Mouse (Mus musculus) CD4-positive, CD25-positive, alpha-beta regulatory T cell, adult 4 months (primary cell): Measurements from ENCODE around the gene Atl3. TPM values are rescaled to one million over a fixed set of nuclear protein-coding genes. Genes with fewer than 3 reads are reported as not detected.

Experiments
- ATAC-seq: one replicate; pipeline ENCODE4 v1.8.0; 2017
- polyA plus RNA-seq, 2 experiments: library from polyadenylated mRNA; unstranded; fragments of 100-300 nt; shearing (Covaris generic); gene quantifications; one replicate each; pipeline ENCODE4 v1.2.1; 2017

Atl3 gene
- polyA plus RNA-seq, 2 experiments from 2014 or later: 20.8 to 22.4 TPM

DNA sequence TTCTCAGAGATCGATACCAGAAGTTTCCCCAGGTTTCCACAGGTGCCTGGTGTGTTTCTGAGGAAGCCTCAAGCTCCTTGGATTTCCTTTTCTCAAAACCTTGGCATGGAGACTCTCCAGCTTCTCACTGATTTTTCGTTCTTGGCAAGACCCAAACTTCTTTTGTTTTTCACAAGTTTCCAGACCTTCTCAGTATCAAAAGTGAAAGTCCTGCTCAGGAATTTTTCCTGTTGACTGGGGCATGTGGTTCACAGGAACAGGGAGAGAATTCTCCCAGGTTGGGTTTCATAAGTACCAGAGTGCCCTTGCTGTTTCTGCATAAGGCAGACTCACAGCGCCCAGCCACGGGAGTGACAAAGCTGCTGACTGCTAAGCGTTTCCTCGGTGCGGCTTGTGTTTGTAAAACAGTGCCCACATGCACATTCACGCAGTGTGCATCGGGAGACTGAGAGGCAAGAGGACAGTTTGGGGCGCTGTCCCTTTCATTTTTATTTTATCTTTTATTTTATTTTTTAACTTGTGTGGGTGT is 68.8 kb downstream of the Atl3 start:
- ATAC-seq: no peak

DNA sequence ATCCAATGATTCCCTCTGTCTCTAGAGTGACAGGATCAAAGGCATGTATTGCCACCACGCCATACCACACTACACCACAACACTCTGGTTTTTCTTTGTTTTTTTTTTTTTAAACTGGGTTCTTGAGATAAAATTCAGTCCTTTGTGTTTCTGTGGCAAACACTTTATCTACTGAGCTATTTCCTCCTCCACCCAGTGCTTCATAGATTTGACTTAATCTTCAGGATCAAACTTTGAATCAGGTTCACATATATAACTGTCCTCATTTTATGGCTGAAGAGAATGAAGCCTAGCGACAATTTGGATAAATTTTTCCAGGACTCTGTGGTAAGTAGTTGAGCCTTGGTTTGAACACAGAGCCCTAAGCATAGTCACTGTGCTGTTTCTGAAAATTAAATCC is 69.8 kb downstream of the Atl3 start:
- no peak for ATAC-seq

DNA sequence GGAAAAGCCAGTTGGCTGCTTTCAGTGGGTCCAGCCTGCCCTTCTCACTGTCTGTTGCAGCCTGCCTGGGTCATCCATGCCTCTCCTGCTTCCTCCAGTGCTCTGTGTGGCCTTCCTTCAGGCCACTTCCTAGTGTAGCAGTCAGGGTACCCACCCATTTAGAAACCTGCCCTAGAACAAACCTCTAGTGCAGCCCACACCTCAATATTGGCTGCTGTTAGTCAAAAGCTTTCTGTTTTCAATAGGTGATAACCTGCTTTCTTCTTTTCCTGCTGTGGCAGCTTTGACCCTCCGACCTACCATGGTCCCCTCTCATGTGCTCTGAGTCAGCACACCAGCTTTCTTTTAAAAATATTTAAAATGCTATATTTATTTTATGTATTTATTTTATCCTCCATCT is 70.6 kb downstream of the Atl3 start:
- no peak for ATAC-seq

DNA sequence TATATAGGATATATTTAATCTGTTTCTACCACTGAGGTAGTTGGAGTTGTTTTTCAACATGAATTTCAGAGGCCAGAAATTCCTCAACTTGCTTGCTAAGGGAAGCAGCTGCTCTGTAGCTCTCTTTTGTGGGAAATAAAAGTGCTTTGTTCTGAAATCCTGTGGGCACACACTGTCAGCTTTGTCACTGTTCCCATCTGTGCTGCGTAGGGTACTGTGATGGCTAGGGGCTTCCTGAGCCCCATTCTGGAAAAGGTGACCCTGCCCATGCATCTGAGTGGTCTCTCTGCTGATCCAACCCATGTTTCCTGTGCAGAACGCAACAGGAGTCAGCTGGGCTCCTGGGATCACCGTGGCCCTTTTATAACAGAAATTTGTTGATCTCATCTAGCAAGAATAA is 73.0 kb downstream of the Atl3 start:
- ATAC-seq: no peak

DNA sequence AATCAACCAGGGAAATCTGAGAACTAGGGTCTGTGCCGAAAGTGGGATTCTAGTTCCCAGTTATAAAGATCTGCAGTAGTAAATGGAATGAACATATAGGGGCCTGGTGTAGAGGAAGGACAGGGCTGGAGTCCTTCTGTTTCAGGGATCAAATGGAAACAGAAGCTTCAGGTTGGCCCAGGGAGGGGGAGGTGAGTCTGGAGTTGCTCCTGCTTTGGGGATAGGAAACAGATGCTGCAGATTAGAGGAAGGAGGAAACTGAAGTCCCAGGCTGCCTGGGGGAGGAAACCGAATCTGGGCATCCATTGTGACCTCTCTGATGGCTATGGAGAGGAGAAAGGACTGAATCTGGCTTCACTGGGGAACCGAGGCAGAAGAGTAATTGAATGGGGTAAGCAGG is 74.5 kb downstream of the Atl3 start:
- ATAC-seq: no peak

DNA sequence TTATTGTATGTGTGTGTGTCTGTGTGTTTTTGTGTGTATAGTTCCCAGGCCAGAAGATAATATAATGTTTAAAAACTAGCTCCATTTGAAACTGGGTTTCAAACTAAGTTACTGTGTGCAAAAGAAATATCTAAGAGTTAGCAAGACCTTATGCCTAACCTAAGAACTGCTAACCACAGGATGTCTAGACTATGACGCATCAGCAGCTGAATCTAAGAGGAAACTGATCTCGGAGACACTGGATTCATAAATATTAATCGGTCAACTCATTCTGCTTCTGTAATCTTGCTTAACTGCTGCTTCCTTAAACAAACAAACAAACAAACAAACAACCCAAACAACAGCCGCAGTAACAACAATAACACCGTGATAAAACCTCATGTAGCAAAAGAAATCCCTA is 75.8 kb downstream of the Atl3 start:
- peak; percentile 60 for ATAC-seq

DNA sequence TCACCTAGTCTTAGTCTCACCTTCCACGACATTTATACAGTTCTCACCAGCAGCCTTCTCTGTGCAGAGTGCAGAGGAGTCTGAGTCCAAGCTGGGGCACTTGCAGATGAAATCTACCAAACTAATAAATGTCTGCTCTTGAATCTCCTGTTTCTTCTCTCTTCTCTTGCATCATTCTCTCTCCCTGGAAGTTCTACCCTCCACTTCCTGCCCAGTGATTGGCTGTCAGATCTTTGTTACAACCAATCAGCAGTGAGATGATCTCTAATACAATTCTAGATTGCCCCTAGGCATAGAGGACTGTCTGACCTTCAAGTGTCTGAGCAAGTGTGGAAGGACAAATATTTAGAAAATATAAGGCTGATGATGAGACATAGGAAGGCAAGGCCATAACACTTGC is 82.3 kb downstream of the Atl3 start:
- ATAC-seq: no peak

DNA sequence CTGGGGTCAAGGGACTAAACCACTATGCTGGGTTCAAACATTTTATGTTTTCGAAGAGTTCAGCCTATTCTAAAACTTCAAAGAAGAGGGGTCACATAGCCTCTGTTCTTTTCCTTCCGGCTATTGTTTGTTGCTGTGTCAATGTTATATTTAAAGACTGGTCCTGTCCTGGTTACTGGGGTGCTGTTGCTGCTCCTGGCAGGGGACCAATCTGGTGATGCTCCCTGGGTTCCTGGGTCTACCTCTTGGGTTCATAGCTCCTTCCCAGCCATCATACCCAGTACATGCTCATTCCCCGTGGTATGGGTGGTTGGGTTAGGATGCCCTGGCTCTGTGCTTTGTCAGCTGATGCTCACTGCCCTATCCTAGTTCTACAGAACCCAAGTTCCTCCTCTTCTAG is 83.9 kb downstream of the Atl3 start:
- no peak for ATAC-seq

DNA sequence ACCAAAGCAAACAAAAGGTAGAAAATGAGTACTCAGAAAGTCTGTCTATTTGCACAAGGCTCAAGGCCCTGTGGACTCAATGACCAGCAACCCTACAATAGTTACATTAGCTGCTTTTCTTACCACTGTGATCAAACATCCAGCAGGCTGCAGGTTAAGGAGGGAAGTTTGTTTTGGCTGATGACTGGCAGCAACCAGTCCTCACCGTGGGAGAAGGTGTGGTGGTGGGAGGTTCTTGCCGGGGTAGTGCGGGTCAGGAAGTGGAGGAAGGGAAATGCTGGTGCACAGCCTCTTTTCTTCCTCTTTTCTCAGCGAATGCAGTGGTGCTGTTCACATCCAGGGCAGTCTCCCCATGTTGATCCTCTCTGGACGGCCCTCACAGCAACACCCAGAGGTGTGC is 87.2 kb downstream of the Atl3 start:
- no peak for ATAC-seq

DNA sequence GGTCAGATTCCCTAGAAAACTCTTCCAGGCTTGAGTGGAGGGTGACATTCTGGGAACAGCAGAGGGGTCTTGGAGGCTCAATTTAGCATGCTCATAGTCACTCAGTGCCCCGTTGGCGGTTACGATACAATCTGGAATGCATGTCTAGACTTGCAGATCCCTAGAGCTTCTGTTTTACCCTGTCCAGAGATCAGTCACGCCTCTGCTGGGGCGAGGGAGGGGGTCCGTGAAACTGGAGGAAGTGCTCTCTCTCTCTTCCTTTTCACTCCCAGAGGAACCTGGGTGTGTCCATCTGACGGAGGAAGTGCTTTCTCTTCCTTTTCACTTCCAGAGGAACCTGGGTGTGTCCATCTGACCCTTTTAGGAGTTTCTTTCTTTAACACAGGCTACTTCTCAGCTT is 89.3 kb downstream of the Atl3 start:
- ATAC-seq: no peak

DNA sequence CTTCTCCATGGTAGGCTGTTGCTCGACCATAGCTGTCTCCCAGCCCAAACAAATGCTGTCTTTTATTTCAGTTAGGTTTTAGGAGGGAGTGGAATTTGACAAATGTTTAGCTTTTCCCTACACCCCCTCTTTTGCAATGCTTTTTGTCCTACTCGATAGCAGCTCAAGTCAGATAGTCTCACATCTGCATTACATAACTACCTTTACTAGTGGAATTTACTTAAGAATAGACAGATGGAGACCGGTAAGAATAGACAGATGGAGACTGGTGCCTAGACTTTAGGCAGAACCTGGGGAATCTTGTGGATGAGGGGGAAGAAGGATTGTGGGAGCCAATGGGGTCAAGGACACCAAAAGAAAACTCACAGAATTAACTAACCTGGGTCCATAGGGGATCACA is 89.8 kb downstream of the Atl3 start:
- ATAC-seq: no peak

DNA sequence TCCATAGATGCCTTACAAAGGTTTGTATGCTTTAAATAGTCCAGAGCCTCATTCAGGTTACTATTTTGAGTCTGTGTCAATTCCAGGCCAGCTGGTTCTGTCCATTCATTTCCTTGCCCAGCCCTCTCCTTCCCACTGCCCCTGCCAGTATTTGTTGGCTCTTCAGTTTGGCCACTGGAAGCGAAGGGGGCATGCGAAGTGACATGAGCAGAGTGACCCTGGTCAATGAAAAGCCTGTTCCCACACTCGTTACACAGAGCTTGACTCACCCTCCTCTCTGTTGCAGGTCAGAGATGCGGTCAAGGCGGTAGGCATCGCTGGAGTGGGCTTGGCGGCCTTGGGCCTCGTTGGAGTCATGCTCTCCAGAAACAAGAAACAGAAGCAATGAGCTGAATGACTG is 91.4 kb downstream of the Atl3 start:
- no peak for ATAC-seq

DNA sequence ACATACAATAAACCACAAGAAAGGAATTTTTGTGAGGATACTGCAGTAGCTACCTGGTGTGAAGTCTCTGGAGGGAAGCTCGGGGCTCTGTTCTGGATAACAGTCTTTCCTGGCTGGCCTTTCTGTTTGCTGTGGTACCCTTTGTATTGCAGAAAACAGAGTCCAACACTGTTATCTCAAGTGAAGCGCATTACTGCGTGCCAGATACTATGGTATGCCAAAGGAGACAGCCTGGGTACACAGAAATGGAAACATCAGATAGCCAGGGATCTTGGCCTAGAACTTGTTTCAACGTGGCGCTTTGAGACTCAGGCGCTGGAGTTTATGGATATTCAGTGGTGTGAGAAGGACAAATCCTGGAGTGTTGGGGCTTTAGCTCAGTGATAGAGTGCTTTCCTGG is 91.9 kb downstream of the Atl3 start:
- ATAC-seq: no peak

Other genes with a start within 250 kb of the Atl3 start
- gene Rcor2, start 226.7 kb upstream of the Atl3 start, polyA plus RNA-seq: under 1 TPM in 1 of 2 experiments, not detected in 1; 0.42 TPM
- 10 to 100 TPM; 53.0 to 75.8 TPM for gene Mark2, start 152.2 kb upstream of the Atl3 start, polyA plus RNA-seq
- gene Spindoc, start 111.0 kb upstream of the Atl3 start, polyA plus RNA-seq: 1 to 10 TPM; 3.5 to 4.1 TPM
- under 1 TPM in 1 of 2 experiments, not detected in 1; 0.12 TPM for gene 2700081O15Rik, start 76.4 kb upstream of the Atl3 start, polyA plus RNA-seq
- 10 to 100 TPM; 26.8 to 33.7 TPM for gene Rtn3, start 10.8 kb upstream of the Atl3 start, polyA plus RNA-seq
- 10 to 100 TPM; 77.8 to 93.3 TPM for gene Pla2g16, start 63.4 kb downstream of the Atl3 start, polyA plus RNA-seq
- not detected for gene Lgals12, start 113.2 kb downstream of the Atl3 start, polyA plus RNA-seq
- not detected for gene Hrasls5, start 118.5 kb downstream of the Atl3 start, polyA plus RNA-seq
- gene Slc22a19, start 217.3 kb downstream of the Atl3 start, polyA plus RNA-seq: not detected